Comparison of ENCODE assay signal across 14 mouse cellular contexts in genomic region chr2:128403143-128403935, GRCm38 (mm10).
DNase-seq lines count a peak whose midpoint lies in the region; ATAC-seq and TF ChIP-seq lines count a peak whose summit lies in the region.
"Had no signal": no experiment of that assay in that cellular context is flagged by ENCODE, and none has a peak within 500 bp of the region (broad histone marks: within the 10 kb centered on the region; RNA-seq: fewer than 3 reads in every experiment).

No protein-coding gene starts in this region.

- ATAC-seq in forebrain, embryonic 12.5 days (ENCODE audit: low FRiP score) = no peak
- no peak for ATAC-seq in forebrain, embryonic 13.5 days
- peak; percentile 75 for ATAC-seq in kidney, embryonic 14.5 days (ENCODE audit: low FRiP score, low TSS enrichment)
- ATAC-seq in stomach, embryonic 16.5 days (ENCODE audit: insufficient read depth, low FRiP score) = no peak
- no peak for ATAC-seq in stomach, postnatal 0 days (ENCODE audit: low FRiP score, low TSS enrichment)

- no peak overlapping the region for H3K9ac ChIP-seq in forebrain, embryonic 12.5 days
- no peak overlapping the region for H3K9ac ChIP-seq in forebrain, embryonic 13.5 days
- H3K9ac ChIP-seq in kidney, embryonic 14.5 days (ENCODE audit: low read depth, low read length) = no peak overlapping the region
- 0 out of 2 replicates have a peak overlapping the region, but pooled peaks have one; percentile 33 for H3K9ac ChIP-seq in stomach, embryonic 16.5 days (ENCODE audit: low read length)
- H3K9ac ChIP-seq in stomach, postnatal 0 days (ENCODE audit: low read length) = no peak overlapping the region
- H3K9ac ChIP-seq: hindbrain, embryonic 15.5 days; limb, embryonic 15.5 days had no signal

- DNase-seq in kidney, adult 2 months = no peak
- no peak for DNase-seq in stomach, postnatal 0 days (ENCODE audit: low spot score)
- no peak for DNase-seq in yolk sac, embryonic 10.5 days (ENCODE audit: low spot score)
- no peak for DNase-seq in cerebellum, adult 2 months
- DNase-seq: adrenal gland, postnatal 25 days; cerebellum, adult 18-20 months; layer of hippocampus, adult 9-11 months; spleen, adult 18-20 months had no signal

- H3K4me1 ChIP-seq in forebrain, embryonic 12.5 days = peaks cover 14% of the 10 kb centered on the region
- peaks cover 15% of the 10 kb centered on the region for H3K4me1 ChIP-seq in forebrain, embryonic 13.5 days
- H3K4me1 ChIP-seq in kidney, embryonic 14.5 days (ENCODE audit: control insufficient read depth, insufficient read depth, low read length) = peaks cover 14% of the 10 kb centered on the region; the same call in 1 of the 2 replicates
- no peaks in the 10 kb centered on the region for H3K4me1 ChIP-seq in kidney, adult 2 months (ENCODE audit: control insufficient read depth, insufficient read depth, low read length)
- peaks cover 9% of the 10 kb centered on the region; the same call in 1 of the 2 replicates for H3K4me1 ChIP-seq in stomach, embryonic 16.5 days (ENCODE audit: control insufficient read depth, insufficient read depth, low read length)
- no peaks in the 10 kb centered on the region for H3K4me1 ChIP-seq in stomach, postnatal 0 days (replicated peaks; ENCODE audit: control insufficient read depth, insufficient read depth)
- no peaks in the 10 kb centered on the region for H3K4me1 ChIP-seq in cerebellum, adult 2 months (ENCODE audit: control insufficient read depth, insufficient read depth, low read length)

- peaks cover 7% of the 10 kb centered on the region; the same call in 1 of the 2 replicates for H3K27me3 ChIP-seq in forebrain, embryonic 12.5 days
- H3K27me3 ChIP-seq in forebrain, embryonic 13.5 days = no peaks in the 10 kb centered on the region
- H3K27me3 ChIP-seq in kidney, embryonic 14.5 days (ENCODE audit: control insufficient read depth, insufficient read depth, low read length) = no peaks in the 10 kb centered on the region
- no peaks in the 10 kb centered on the region for H3K27me3 ChIP-seq in kidney, adult 2 months (replicated peaks; ENCODE audit: control insufficient read depth, insufficient read depth, low read length)
- H3K27me3 ChIP-seq in stomach, embryonic 16.5 days (ENCODE audit: control insufficient read depth, insufficient read depth, low read length) = no peaks in the 10 kb centered on the region
- no peaks in the 10 kb centered on the region for H3K27me3 ChIP-seq in stomach, postnatal 0 days (ENCODE audit: control insufficient read depth, insufficient read depth, low read length)
- no peaks in the 10 kb centered on the region for H3K27me3 ChIP-seq in cerebellum, adult 2 months (ENCODE audit: control insufficient read depth, insufficient read depth, low read length)
- H3K27me3 ChIP-seq: hindbrain, embryonic 15.5 days; limb, embryonic 15.5 days had no signal

- TF ChIP-seq POLR2A in kidney, adult 2 months (IDR thresholded peaks at IDR 0.05; ENCODE audit: low read depth, low read length) = no peak
- no peak for TF ChIP-seq POLR2A in cerebellum, adult 2 months (IDR thresholded peaks at IDR 0.05; ENCODE audit: borderline replicate concordance, insufficient read depth, low read length)

- no peak for TF ChIP-seq EP300 in stomach, postnatal 0 days (optimal IDR thresholded peaks at IDR 0.05)

- no peak overlapping the region for H3K4me3 ChIP-seq in forebrain, embryonic 12.5 days (replicated peaks)
- no peak overlapping the region for H3K4me3 ChIP-seq in forebrain, embryonic 13.5 days
- H3K4me3 ChIP-seq in kidney, embryonic 14.5 days (ENCODE audit: low read length) = no peak overlapping the region
- no peak overlapping the region for H3K4me3 ChIP-seq in kidney, adult 2 months (ENCODE audit: insufficient read depth, low read depth, low read length)
- no peak overlapping the region for H3K4me3 ChIP-seq in stomach, embryonic 16.5 days (replicated peaks; ENCODE audit: low read length)
- H3K4me3 ChIP-seq in stomach, postnatal 0 days (ENCODE audit: low read depth, low read length) = no peak overlapping the region
- no peak overlapping the region for H3K4me3 ChIP-seq in cerebellum, adult 2 months (replicated peaks; ENCODE audit: insufficient read depth, low read depth, low read length)
- H3K4me3 ChIP-seq: hindbrain, embryonic 15.5 days; limb, embryonic 15.5 days had no signal

- H3K36me3 ChIP-seq in forebrain, embryonic 12.5 days (replicated peaks) = no peaks in the 10 kb centered on the region
- H3K36me3 ChIP-seq in forebrain, embryonic 13.5 days (ENCODE audit: poor library complexity, severe bottlenecking) = no peaks in the 10 kb centered on the region
- H3K36me3 ChIP-seq in kidney, embryonic 14.5 days (ENCODE audit: control insufficient read depth, insufficient read depth, low read length) = no peaks in the 10 kb centered on the region
- no peaks in the 10 kb centered on the region for H3K36me3 ChIP-seq in kidney, adult 2 months (ENCODE audit: control insufficient read depth, insufficient read depth, low read length)
- no peaks in the 10 kb centered on the region for H3K36me3 ChIP-seq in stomach, embryonic 16.5 days (ENCODE audit: control insufficient read depth, insufficient read depth, low read length)
- H3K36me3 ChIP-seq in stomach, postnatal 0 days (ENCODE audit: control insufficient read depth, insufficient read depth, low read length) = no peaks in the 10 kb centered on the region
- H3K36me3 ChIP-seq: hindbrain, embryonic 15.5 days; limb, embryonic 15.5 days had no signal

- 38% methylated on average over 11 of the region's 11 CpGs for WGBS in forebrain, embryonic 12.5 days
- 37% methylated on average over 11 of the region's 11 CpGs for WGBS in forebrain, embryonic 13.5 days
- WGBS in kidney, embryonic 14.5 days = 33% methylated on average over 11 of the region's 11 CpGs
- 58% methylated on average over 11 of the region's 11 CpGs for WGBS in kidney, adult 2 months
- 46% methylated on average over 11 of the region's 11 CpGs for WGBS in stomach, embryonic 16.5 days
- 47% methylated on average over 11 of the region's 11 CpGs for WGBS in stomach, postnatal 0 days
- WGBS in cerebellum, adult 2 months = 67% methylated on average over 11 of the region's 11 CpGs

- H3K4me2 ChIP-seq in forebrain, embryonic 12.5 days = no peak overlapping the region
- H3K4me2 ChIP-seq in forebrain, embryonic 13.5 days = no peak overlapping the region
- H3K4me2 ChIP-seq in kidney, embryonic 14.5 days (replicated peaks; ENCODE audit: low read depth, low read length) = no peak overlapping the region; the same call in 1 of the 2 replicates
- no peak overlapping the region for H3K4me2 ChIP-seq in stomach, embryonic 16.5 days (ENCODE audit: low read depth, low read length)
- H3K4me2 ChIP-seq in stomach, postnatal 0 days (replicated peaks; ENCODE audit: low read depth) = no peak overlapping the region
- H3K4me2 ChIP-seq: hindbrain, embryonic 15.5 days; limb, embryonic 15.5 days had no signal

- H3K27ac ChIP-seq in forebrain, embryonic 12.5 days = 0 out of 2 replicates have a peak overlapping the region, but pooled peaks have one; percentile 13
- no peak overlapping the region for H3K27ac ChIP-seq in forebrain, embryonic 13.5 days
- H3K27ac ChIP-seq in kidney, embryonic 14.5 days (ENCODE audit: low read depth, low read length) = no peak overlapping the region
- no peak overlapping the region for H3K27ac ChIP-seq in kidney, adult 2 months (ENCODE audit: insufficient read depth, low read depth, low read length)
- H3K27ac ChIP-seq in stomach, embryonic 16.5 days (ENCODE audit: low read length) = no peak overlapping the region
- no peak overlapping the region for H3K27ac ChIP-seq in stomach, postnatal 0 days (replicated peaks)
- H3K27ac ChIP-seq in cerebellum, adult 2 months (ENCODE audit: insufficient read depth, low read length) = no peak overlapping the region
- H3K27ac ChIP-seq: hindbrain, embryonic 15.5 days; limb, embryonic 15.5 days had no signal

- TF ChIP-seq CTCF in kidney, adult 2 months (conservative IDR thresholded peaks at IDR 0.05; ENCODE audit: insufficient read depth, insufficient read length, low read depth, low read length) = no peak
- no peak for TF ChIP-seq CTCF in stomach, postnatal 0 days (IDR thresholded peaks at IDR 0.05; ENCODE audit: low read depth)
- no peak for TF ChIP-seq CTCF in cerebellum, adult 2 months (IDR thresholded peaks at IDR 0.05; ENCODE audit: borderline replicate concordance, insufficient read depth, low read depth, low read length)

- no peaks in the 10 kb centered on the region for H3K9me3 ChIP-seq in forebrain, embryonic 12.5 days
- H3K9me3 ChIP-seq in forebrain, embryonic 13.5 days (replicated peaks) = no peaks in the 10 kb centered on the region
- no peaks in the 10 kb centered on the region for H3K9me3 ChIP-seq in kidney, embryonic 14.5 days (ENCODE audit: control insufficient read depth, low read length)
- H3K9me3 ChIP-seq in stomach, embryonic 16.5 days (replicated peaks; ENCODE audit: control insufficient read depth, low read length) = no peaks in the 10 kb centered on the region
- H3K9me3 ChIP-seq in stomach, postnatal 0 days (ENCODE audit: control insufficient read depth, low read length) = no peaks in the 10 kb centered on the region
- H3K9me3 ChIP-seq: hindbrain, embryonic 15.5 days; limb, embryonic 15.5 days had no signal
